Mouse (Mus musculus): Measurements from ENCODE around the gene Gabbr2. TPM values are rescaled to one million over a fixed set of nuclear protein-coding genes. Genes with fewer than 3 reads are reported as not detected.

Gabbr2 gene
- not detected in 2 replicates for polyA plus RNA-seq (2012)

GRCm38 (mm10) chr4:46991016-46991958 lies at the start of gene Gabbr2:
Gabbr2 (minus strand) TSS chr4:46991873.

DNA sequence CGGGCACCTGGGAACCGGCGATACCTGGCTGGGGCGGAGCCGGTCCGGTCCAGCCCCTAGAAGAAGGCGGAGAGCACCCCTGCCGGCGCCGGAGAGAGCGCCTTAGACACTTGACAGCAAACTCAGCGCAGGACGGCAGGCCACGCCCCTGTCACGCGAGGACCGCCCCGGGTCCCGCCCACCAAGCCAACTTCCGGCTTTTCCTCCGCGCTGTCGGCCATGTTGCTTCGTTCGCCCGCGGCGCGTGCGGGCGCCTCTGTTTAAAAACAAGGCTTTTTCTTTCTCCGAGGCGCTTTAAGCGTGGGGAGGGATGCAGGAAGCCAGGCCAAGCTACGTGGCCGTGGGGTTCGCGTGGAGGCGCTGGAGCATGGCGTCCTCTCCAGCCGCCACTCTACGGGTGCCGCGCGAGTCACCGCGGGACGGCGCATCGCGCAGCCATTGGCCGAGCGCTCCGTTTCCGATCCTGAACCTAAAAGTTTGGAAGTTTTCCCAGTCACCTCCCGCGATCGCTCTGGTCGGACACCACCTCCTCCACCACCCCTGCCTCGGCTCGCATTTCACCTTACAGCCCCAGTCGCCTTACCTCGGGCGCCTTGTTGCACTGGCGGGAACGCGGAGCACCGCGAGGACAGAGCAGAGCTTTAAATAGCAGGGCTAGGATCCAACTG lies 341.5 kb downstream of the Gabbr2 start, which contains the start of gene Tbc1d2:
Gene Tbc1d2 (minus strand): TSS at position 124 of the 668 bp plus-strand sequence.

Other genes with a start within 250 kb of the Gabbr2 start
- 0.40 and 1.1 TPM in 2 replicates for gene Anks6, start 65.6 kb upstream of the Gabbr2 start, polyA plus RNA-seq (2012)
- 0.86 and 1.6 TPM in 2 replicates for gene Galnt12, start 100.0 kb upstream of the Gabbr2 start, polyA plus RNA-seq (2012)
- gene Col15a1, start 216.3 kb upstream of the Gabbr2 start, polyA plus RNA-seq (2012): 0.11 TPM in 1 of 2 replicates, not detected in the other